Mouse (Mus musculus): ENCODE results near the gene Cux1.

- no peak for TF ChIP-seq POLR2A (IDR thresholded peaks at IDR 0.05; ENCODE audit: low read depth, low read length)
- no peak for TF ChIP-seq CTCF (IDR thresholded peaks at IDR 0.05; ENCODE audit: extremely low read depth, insufficient read depth, insufficient read length, insufficient replicate concordance)
Measured at GRCm38 (mm10) chr5:136552832-136553231, 14.5 kb downstream of the Cux1 start.
